Mouse (Mus musculus) C2C12 (cell line): ENCODE results near the gene Atp13a2.

Source experiments
- CTCF ChIP-seq: IDR thresholded peaks from one replicate; pipeline ENCODE4 v1.5.1; 2011; ENCODE audit not compliant: control insufficient read depth, insufficient read depth, insufficient read length
- MAX ChIP-seq: IDR thresholded peaks from one replicate; pipeline ENCODE4 v1.6.1; 2011; ENCODE audit warnings: mild to moderate bottlenecking, control low read depth
- MYOD1 ChIP-seq: IDR thresholded peaks from one replicate; pipeline ENCODE4 v1.6.1; 2011; ENCODE audit warnings: low read depth; ENCODE audit not compliant: control insufficient read depth, insufficient read length
- MYOG ChIP-seq: IDR thresholded peaks from one replicate; pipeline ENCODE4 v1.6.1; 2011; ENCODE audit not compliant: control insufficient read depth, insufficient read length; ENCODE audit errors: extremely low read depth
- USF1 ChIP-seq: IDR thresholded peaks from one replicate; pipeline ENCODE4 v1.6.1; 2011; ENCODE audit warnings: low read depth, mild to moderate bottlenecking, control low read depth, moderate library complexity

- TF ChIP-seq CTCF (no peak), USF1 (no peak), MYOG (no peak), MAX (no peak), MYOD1 (no peak)
These were observed 23.4 kb downstream of the Atp13a2 start, which contains the start of gene Mfap2 for GRCm38 (mm10) chr4:141010118-141010517.
